Mouse (Mus musculus): Measurements from ENCODE around the gene Dram1. TPM values are rescaled to one million over a fixed set of nuclear protein-coding genes. Genes with fewer than 3 reads are reported as not detected.

The Dram1 gene
- polyA plus RNA-seq, 1 experiment from 2014 or later = 2.7 TPM

DNA sequence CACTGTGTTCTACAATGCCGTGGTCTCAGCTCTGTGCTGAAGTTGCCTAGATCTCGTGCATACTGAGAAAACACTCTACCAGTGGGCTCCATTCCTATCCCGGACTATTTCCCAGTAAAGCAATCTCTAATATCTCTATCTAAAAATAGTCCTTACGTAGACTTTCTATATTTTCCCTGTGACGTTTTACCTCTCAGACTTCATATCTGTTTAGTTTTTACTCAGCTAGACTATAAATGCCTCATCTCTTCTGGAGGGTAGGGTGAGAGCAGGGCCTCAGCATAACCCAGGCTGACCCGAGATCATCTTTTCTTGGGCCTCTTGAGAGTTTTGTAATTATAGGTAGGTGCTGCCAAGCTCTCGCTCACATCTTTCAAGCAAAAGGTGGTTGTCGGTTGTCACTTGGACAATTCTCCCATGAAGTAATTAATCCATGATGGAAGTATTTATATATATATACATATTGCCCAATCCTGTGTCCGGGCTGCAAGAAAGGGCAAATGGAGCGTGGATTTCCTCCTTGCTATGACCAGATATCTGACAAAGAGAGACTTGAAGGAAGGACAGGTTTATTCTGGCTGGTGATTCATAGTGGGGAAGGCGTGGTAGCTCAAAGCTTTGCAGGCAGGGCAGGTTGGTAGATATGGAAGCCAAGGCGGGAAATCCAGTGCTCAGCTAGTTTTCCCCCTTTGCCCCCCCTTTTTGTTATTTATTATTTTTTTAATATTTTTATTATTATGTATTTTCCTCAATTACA, 29.2 kb upstream of the Dram1 start:
- in situ Hi-C loops (cut with MboI; ENCODE audit: low pct_unique_long_range_greater_than_20kb) = no loop called here
- TF ChIP-seq CTCF (IDR thresholded peaks at IDR 0.05) = no peak
- ChIA-PET CTCF (no interaction called here), POLR2A (no interaction called here)
- H3K27me3 ChIP-seq = no peaks in the 10 kb centered on the region
- DNase-seq (ENCODE audit: low read depth, low spot score) (no peak), ATAC-seq (no peak)

DNA sequence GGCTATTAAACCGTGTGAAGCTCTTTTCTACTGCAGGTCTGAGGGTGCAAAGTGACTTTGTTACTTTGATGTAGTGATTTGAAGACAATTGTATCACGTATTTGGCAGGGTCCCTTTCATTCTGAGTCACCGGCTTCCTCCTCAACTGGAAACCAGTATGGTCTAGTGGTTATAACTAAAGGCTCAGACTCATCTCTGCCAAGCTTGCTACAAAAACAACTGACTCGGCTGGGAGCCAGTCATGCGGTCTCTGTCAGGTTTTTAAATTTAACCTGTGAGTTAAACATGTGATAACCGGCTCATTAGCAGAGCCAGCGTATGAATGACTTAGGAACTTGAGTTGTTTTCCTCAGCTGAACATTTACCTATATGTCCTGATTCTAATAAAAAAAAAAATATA, 26.9 kb upstream of the Dram1 start:
- H3K27me3 ChIP-seq = no peaks in the 10 kb centered on the region
- no peak for TF ChIP-seq CTCF (IDR thresholded peaks at IDR 0.05)
- POLR2A ChIA-PET = no interaction called here
- in situ Hi-C loops (cut with MboI; ENCODE audit: low pct_unique_long_range_greater_than_20kb) = no loop called here
- DNase-seq (ENCODE audit: low read depth, low spot score) (peak; percentile 95), ATAC-seq (peak; percentile 98)
- CTCF ChIA-PET = interaction anchor here (1.3 to 1.4 kb wide), 2 partner anchors 20 to 27 kb away, joined by 3 to 5 read pairs; partner anchors contain the start of genes Dram1 and Gnptab

DNA sequence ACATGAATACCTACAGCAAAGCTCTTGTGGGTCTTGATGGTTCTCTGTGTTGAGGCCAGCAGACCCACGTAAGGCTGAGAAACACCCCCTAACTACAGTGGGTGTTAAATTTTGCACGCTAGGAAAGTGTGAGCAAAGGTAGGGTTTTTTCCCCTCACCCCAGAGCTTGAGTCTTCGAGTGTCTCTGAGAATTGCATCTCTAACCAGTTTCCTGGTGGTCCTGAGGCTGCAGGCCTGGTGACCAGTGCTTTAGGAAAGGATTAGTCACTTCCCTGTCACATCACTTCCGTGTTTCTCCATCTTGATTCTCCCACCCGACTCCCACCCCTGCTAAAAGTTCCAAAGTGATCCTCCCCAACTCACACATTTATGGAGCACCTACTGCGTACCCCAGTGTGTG, 25.3 kb upstream of the Dram1 start:
- in situ Hi-C loops (cut with MboI; ENCODE audit: low pct_unique_long_range_greater_than_20kb) = no loop called here
- ATAC-seq = no peak
- no peak for DNase-seq (ENCODE audit: low read depth, low spot score)
- ChIA-PET POLR2A (no interaction called here), CTCF (interaction anchor here (1.0 to 1.2 kb wide), 2 partner anchors 22 to 23 kb away, joined by 3 to 4 read pairs; no protein-coding TSS in a partner anchor)
- no peak for TF ChIP-seq CTCF (IDR thresholded peaks at IDR 0.05)
- no peaks in the 10 kb centered on the region for H3K27me3 ChIP-seq

DNA sequence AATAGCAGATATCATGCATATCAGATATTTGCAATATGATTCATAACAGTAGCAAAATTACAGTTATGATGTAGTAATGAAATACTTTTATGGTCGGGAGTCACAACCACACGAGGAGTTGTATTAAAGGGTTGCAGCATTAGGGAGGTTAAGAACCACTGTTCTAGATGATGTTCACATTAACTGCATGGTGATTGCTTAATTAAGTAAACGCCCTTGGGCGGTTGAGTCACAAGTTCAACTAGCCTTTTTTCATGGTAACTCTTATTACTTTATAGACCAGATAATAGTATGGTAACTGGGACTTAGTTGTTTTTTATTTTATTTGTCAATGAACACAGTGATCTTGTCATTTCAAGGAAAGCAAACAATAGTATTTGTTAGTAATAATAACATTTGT, 24.1 kb upstream of the Dram1 start:
- in situ Hi-C loops (cut with MboI; ENCODE audit: low pct_unique_long_range_greater_than_20kb) = no loop called here
- no peaks in the 10 kb centered on the region for H3K27me3 ChIP-seq
- TF ChIP-seq CTCF (IDR thresholded peaks at IDR 0.05) = no peak
- CTCF ChIA-PET = no interaction called here
- ATAC-seq (no peak), DNase-seq (ENCODE audit: low read depth, low spot score) (no peak)
- POLR2A ChIA-PET = no interaction called here

DNA sequence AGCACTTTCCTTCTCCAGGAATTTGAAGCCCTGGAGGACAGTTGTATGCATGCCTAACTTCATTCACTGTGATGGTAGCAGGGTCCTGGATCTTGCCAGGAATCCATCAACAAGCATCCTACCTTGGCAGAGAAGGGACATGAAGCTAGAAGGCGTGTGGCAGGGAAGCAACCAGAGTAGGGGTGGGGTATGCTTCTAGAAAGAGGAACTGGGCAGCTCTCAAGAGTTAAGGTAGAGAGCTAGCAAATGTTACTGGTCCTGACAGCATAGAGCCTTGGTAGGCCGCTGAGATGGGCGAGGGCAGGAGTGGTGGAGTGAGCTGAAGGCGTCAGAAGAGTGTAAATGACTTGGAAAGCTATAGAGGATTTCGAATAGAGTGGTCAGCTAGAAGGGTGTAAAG, 20.4 kb upstream of the Dram1 start:
- DNase-seq (ENCODE audit: low read depth, low spot score) (no peak), ATAC-seq (no peak)
- ChIA-PET POLR2A (no interaction called here), CTCF (interaction anchor here (1.7 kb wide), 1 partner anchor 9 kb away, joined by 5 read pairs; no protein-coding TSS in a partner anchor)
- TF ChIP-seq CTCF (IDR thresholded peaks at IDR 0.05) = no peak
- no peaks in the 10 kb centered on the region for H3K27me3 ChIP-seq
- in situ Hi-C loops (cut with MboI; ENCODE audit: low pct_unique_long_range_greater_than_20kb) = no loop called here

DNA sequence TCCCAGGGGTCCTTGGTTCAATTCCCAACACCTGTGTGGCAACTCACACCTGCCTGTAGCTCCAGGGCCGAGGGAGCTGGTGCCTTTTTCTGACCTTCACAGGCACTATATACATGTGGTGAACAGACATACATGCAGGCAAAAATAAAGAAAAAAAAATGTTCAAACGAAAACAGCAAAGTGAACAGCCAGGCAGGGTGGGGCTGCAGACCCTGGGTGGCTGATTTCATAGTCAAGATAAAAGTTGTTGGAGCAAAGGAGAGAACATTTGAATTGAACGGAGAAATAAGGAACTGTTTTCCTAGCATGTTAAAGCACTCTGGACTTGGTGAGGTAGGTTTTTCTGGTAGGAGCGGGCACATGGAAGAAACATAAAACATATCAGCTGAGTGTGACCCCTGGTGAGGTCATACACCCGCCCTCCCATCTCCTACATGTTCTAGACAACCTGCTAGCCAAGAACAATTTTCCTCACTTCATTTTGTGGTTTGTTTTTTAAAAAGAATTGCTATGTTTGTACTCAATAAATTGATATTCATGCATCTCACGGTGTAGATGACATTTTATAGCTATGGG, 19.9 kb upstream of the Dram1 start:
- ChIA-PET CTCF (interaction anchor here (1.2 to 1.7 kb wide), 2 partner anchors 8 to 16 kb away, joined by 3 to 5 read pairs; no protein-coding TSS in a partner anchor), POLR2A (no interaction called here)
- H3K27me3 ChIP-seq = no peaks in the 10 kb centered on the region
- no peak for TF ChIP-seq CTCF (IDR thresholded peaks at IDR 0.05)
- no peak for ATAC-seq
- in situ Hi-C loops (cut with MboI; ENCODE audit: low pct_unique_long_range_greater_than_20kb) = no loop called here
- DNase-seq (ENCODE audit: low read depth, low spot score) = no peak

DNA sequence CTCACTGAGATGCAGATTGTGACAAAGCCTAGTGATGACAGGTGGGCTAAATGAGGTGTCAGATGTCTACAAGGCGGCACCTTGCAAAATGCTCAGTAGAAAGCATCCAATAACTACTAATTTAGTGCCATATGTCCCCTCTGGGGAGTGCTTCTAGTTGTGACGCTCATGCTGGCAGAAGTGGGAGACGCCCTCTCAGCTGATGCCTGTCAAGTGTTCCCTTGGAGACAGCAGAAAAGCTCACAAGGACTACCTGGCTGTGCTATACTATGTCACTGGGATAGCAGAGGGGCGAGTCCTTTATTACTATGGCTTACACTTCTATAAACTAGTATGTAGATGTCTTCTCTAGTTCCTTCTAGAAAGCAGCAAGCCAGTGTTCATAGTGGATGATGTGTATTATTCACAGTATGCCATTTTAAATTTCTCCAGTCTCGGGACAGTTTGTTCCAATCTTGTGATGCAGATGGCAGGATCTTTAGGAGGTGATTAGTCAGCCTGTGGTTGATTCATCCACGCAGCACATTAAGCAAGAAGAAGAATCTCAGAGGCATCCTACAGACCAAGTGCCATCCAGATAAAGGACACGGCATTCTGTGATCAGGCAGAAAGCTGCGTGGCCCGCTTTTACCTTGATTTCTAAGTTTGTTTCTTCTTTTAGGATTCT, 13.4 kb upstream of the Dram1 start:
- H3K27me3 ChIP-seq = no peaks in the 10 kb centered on the region
- CTCF ChIA-PET = no interaction called here
- POLR2A ChIA-PET = no interaction called here
- ATAC-seq = no peak
- TF ChIP-seq CTCF (IDR thresholded peaks at IDR 0.05) = no peak
- in situ Hi-C loops (cut with MboI; ENCODE audit: low pct_unique_long_range_greater_than_20kb) = no loop called here
- no peak for DNase-seq (ENCODE audit: low read depth, low spot score)

DNA sequence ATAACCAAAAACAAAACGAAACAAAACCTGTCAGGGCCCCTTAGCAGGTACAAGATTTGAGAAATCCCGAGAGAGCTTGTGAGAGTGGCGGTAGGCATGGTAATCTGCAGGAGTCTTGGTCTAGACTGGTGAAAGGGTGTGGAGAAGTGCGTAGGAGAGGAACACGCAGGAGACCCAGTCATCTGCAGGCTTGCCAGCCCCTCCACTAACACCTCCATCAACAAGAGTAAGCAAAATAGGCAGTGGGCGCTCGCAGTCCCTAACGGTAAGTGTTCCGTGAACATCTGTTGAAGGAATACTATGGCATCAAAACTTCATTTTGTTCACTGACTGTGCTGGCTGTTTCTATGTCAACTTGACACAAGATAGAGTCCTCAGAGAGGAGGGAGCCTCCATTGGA, 12.6 kb upstream of the Dram1 start:
- ATAC-seq (no peak), DNase-seq (ENCODE audit: low read depth, low spot score) (no peak)
- H3K27me3 ChIP-seq = no peaks in the 10 kb centered on the region
- TF ChIP-seq CTCF (IDR thresholded peaks at IDR 0.05) = no peak
- in situ Hi-C loops (cut with MboI; ENCODE audit: low pct_unique_long_range_greater_than_20kb) = no loop called here
- ChIA-PET POLR2A (no interaction called here), CTCF (interaction anchor here (1.5 kb wide), 1 partner anchor 35 kb away, joined by 3 read pairs; no protein-coding TSS in a partner anchor)

DNA sequence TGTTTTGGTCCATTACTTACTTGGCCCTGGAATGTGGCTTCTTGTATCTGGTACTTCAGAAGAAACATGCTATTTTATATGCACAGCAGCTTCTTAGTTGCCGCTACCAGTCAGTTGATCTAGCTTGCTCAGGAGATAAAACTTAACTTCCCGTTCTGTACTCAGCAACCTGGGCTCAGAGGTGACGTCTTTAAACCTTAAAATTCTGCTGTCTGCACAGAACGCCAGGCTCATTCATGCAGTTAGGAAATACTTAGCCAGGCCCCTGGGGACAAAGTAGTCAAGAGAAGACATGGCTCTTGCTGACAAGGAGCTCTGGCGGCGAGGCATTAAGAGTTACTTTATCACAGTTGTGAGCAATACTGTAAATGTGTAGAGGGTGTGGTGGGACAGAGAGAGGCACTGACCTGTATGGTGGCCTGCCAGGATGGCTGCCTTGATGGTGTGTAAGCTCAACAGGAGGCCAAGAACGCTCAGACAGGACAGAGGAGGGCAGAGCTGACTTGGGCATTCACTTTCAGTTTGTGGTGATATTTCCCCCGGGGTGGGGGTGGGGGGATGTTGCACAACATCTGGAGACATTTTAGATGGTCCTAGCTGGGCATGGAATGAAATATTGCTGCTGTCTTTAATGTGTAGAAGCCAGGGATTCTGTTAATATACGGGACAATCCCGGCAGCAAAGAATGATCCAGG, 11.4 kb upstream of the Dram1 start:
- TF ChIP-seq CTCF (IDR thresholded peaks at IDR 0.05) = no peak
- POLR2A ChIA-PET = no interaction called here
- H3K27me3 ChIP-seq = no peaks in the 10 kb centered on the region
- DNase-seq (ENCODE audit: low read depth, low spot score) (no peak), ATAC-seq (peak; percentile 87)
- in situ Hi-C loops (cut with MboI; ENCODE audit: low pct_unique_long_range_greater_than_20kb) = no loop called here
- CTCF ChIA-PET = interaction anchor here (0.7 to 1.5 kb wide), 3 partner anchors 9 to 37 kb away, joined by 3 to 5 read pairs (median 4); partner anchors contain the start of gene Gnptab

DNA sequence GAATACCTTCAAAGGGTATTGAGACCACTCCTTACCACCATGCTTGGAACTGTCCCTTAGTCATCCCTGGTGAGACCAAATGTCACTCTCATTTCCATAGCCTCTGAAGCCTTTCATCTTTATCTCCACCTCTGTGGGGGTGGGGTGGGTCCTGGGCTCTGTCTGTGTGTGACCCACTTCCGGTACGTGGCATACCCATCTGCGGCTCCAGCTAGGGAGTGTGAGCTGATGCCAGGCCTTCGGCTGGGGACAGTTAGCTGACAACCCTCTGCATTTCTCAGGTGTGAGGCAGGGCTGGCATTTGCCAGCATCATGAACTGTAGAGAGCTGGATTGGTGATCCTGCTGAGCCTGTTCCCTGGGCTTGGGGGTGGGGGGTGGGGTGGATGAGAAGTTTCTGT, 10.7 kb upstream of the Dram1 start:
- POLR2A ChIA-PET = no interaction called here
- no peak for TF ChIP-seq CTCF (IDR thresholded peaks at IDR 0.05)
- no peak for ATAC-seq
- CTCF ChIA-PET = no interaction called here
- DNase-seq (ENCODE audit: low read depth, low spot score) = no peak
- in situ Hi-C loops (cut with MboI; ENCODE audit: low pct_unique_long_range_greater_than_20kb) = no loop called here
- H3K27me3 ChIP-seq = no peaks in the 10 kb centered on the region

Data from Patski (cell line).